Mouse (Mus musculus) liver, embryonic 18 days (tissue): Measurements from ENCODE around the gene Srpk2. TPM values are rescaled to one million over a fixed set of nuclear protein-coding genes. Genes with fewer than 3 reads are reported as not detected.

Source experiments
- polyA plus RNA-seq: library from polyadenylated mRNA; depleted of rRNA; stranded (reverse); fragments of >200 nt; gene quantifications from 2 replicates; pipeline ENCODE4 v1.2.3, GENCODE M21; 2012; rRNA removed

The Srpk2 gene
- 6.1 and 6.8 TPM in 2 replicates for polyA plus RNA-seq

DNA sequence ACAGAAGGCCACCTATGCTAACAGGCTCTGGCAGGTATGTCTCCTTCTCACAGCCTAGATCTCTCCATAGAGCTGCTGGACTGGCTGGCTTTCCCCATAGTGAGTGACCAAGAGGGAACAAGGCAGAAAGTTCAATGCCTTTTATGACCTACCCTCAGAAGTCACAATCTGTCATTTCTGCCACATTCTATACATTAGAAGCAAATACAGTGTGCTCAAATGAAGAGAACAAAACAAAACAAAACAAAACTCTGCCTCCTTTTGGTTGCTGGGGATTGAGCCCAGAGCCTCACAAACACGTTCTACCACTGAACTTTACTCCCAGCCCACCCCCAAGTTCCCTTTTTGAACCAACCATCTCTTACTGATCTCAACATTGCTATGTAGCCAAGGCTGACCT is at the start of gene Srpk2:
Gene Srpk2 (minus strand): TSS at position 101 of the 400 bp plus-strand sequence.

Other genes starting within 250 kb of the Srpk2 start
- gene Pus7, start 99.1 kb upstream of the Srpk2 start, polyA plus RNA-seq, result 7.2 and 8.9 TPM in 2 replicates
- 11.2 and 12.7 TPM in 2 replicates for gene Rint1, start 103.1 kb upstream of the Srpk2 start, polyA plus RNA-seq
- 50.0 and 51.4 TPM in 2 replicates for gene Tomm7, start 159.5 kb upstream of the Srpk2 start, polyA plus RNA-seq